Mouse (Mus musculus) G1E (cell line): ENCODE measurements around the gene Trmt61a. TPM values are rescaled to one million over a fixed set of nuclear protein-coding genes. Genes with fewer than 3 reads are reported as not detected.

ENCODE experiments used
- ATAC-seq: 2 replicates; pipeline ENCODE4 v1.8.0; 2016; ENCODE audit warnings: mild to moderate bottlenecking; ENCODE audit not compliant: insufficient number of reproducible peaks, poor library complexity, low FRiP score, severe bottlenecking; ENCODE audit errors: extremely low read depth
- DNase-seq: peaks from one replicate; pipeline ENCODE4 v3.0.0; 2012; ENCODE audit warnings: low spot score
- H3K27me3 ChIP-seq: 2 replicates; pipeline ENCODE4 v1.6.1; 2012; ENCODE audit warnings: mild to moderate bottlenecking, low read length, inconsistent platforms; ENCODE audit not compliant: insufficient read depth
- H3K36me3 ChIP-seq: replicated peaks from 2 replicates; pipeline ENCODE3; 2012; ENCODE audit warnings: mild to moderate bottlenecking, inconsistent platforms
- H3K4me1 ChIP-seq: 2 replicates; pipeline ENCODE4 v1.6.1; 2012; ENCODE audit warnings: low read depth, low read length, inconsistent platforms, mixed read lengths; ENCODE audit not compliant: insufficient read depth
- H3K4me3 ChIP-seq: 2 replicates; pipeline ENCODE4 v1.5.1; 2012; ENCODE audit warnings: low read depth, mild to moderate bottlenecking, inconsistent platforms, low read length, moderate library complexity, mixed read lengths
- H3K9me3 ChIP-seq: replicated peaks from 2 replicates; pipeline ENCODE4 v1.6.1; 2012; ENCODE audit warnings: inconsistent platforms
- CTCF ChIP-seq: IDR thresholded peaks from 2 replicates; pipeline ENCODE4 v1.5.1; 2012; ENCODE audit warnings: low read depth, low read length, inconsistent platforms, mixed read lengths
- GATA1 ChIP-seq: IDR thresholded peaks from 2 replicates; pipeline ENCODE4 v1.6.1; 2012; ENCODE audit warnings: borderline replicate concordance, low read length, inconsistent platforms, mixed read lengths
- GATA2 ChIP-seq: IDR thresholded peaks from 2 replicates; pipeline ENCODE4 v1.6.1; 2012; ENCODE audit warnings: low read depth, low read length, inconsistent platforms, borderline replicate concordance
- POLR2AphosphoS5 ChIP-seq: IDR thresholded peaks from 2 replicates; pipeline ENCODE4 v1.6.1; 2012; ENCODE audit warnings: low read depth, low read length, inconsistent platforms; ENCODE audit not compliant: insufficient replicate concordance
- TAL1 ChIP-seq: conservative IDR thresholded peaks from 2 replicates; pipeline ENCODE4 v1.6.1; 2012; ENCODE audit warnings: low read depth, low read length, inconsistent platforms, mixed read lengths
- polyA plus RNA-seq: library from polyadenylated mRNA; stranded (reverse); fragments of >175 nt; gene quantifications from 2 replicates; pipeline ENCODE4 v1.2.3, GENCODE M21; 2012
- total RNA-seq, 2 experiments: library from RNA; stranded (forward) in 1 of 2; stranded (reverse) in 1 of 2; fragments of 200-1000 nt in 1 of 2; fragments of >200 nt in 1 of 2; fragmentation: Nextera tagmentation in 1 of 2; gene quantifications; 2 replicates each; pipeline ENCODE4 v1.2.3; 2014 to 2017

Trmt61a gene
- total and polyA plus RNA-seq, 3 experiments = 9.3 to 32.5 (median 11.1) TPM

DNA sequence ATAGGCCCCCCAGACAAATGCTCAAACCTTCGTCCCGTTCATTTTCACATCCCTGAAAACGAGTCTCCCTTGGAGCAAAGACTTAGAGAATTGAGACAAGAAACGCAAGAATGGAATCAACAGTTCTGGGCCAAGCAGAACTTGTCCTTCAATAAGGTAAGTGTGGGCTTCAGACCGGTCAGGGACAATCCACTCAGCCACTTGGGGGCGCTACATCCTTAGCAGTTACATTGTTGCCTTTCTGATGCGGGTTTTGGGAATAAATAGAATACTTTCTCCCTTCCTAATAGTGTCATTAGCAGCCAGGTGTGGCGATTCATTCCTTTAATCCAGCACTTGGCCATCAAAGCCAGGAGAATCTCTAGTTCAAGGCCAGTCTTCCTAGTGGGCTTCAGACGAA lies 44.7 kb downstream of the Trmt61a start:
- DNase-seq = no peak
- no peaks in the 10 kb centered on the region for H3K9me3 ChIP-seq
- no peak overlapping the region for H3K4me3 ChIP-seq
- H3K36me3 ChIP-seq = peaks cover 84% of the 10 kb centered on the region
- H3K27me3 ChIP-seq = no peaks in the 10 kb centered on the region
- no peak for TF ChIP-seq TAL1
- peak; percentile 76 for TF ChIP-seq CTCF
- no peak for TF ChIP-seq GATA2
- no peak for ATAC-seq
- H3K4me1 ChIP-seq = peaks cover 9% of the 10 kb centered on the region; the same call in 1 of the 2 replicates

DNA sequence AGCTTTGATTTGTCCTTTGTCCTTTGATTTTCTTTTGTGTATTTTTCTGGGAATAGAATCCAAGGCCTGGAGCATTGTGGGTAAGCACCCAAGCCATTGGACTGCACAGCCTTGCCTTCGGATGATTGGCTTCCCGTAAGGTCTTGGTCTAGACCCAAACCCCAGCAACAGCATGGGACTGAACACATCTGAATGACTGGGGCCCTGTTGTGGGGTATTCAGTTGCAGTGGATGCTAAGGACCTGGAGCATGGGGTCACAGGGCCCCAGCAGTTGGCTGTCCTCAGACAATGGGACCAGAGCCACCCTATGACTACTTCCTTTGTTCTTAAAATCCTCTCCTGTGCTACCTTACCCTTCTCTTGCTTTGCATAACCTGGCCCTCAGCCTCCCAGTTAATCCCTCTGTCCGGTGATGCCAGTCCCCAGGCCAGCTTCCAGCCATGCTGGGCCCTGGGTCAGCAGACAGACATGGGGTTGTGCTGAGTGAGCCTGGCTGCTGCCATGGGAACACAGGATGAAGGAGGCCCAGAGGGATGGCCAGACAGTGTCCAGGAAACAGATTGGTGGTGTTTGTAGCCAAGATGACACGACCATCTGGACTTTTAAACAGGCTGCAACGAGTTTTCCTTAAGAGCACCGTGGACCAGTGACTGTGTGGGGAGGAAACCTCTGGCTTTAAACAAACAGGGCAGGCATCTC lies 46.9 kb downstream of the Trmt61a start:
- Histone ChIP-seq H3K4me3 (no peak overlapping the region), H3K4me1 (peaks cover 4% of the 10 kb centered on the region; the same call in 1 of the 2 replicates), H3K9me3 (no peaks in the 10 kb centered on the region), H3K36me3 (peaks cover 88% of the 10 kb centered on the region), H3K27me3 (no peaks in the 10 kb centered on the region)
- ATAC-seq = no peak
- no peak for TF ChIP-seq POLR2AphosphoS5
- no peak for TF ChIP-seq GATA1
- no peak for TF ChIP-seq CTCF
- no peak for TF ChIP-seq TAL1
- no peak for TF ChIP-seq GATA2
- DNase-seq = no peak

DNA sequence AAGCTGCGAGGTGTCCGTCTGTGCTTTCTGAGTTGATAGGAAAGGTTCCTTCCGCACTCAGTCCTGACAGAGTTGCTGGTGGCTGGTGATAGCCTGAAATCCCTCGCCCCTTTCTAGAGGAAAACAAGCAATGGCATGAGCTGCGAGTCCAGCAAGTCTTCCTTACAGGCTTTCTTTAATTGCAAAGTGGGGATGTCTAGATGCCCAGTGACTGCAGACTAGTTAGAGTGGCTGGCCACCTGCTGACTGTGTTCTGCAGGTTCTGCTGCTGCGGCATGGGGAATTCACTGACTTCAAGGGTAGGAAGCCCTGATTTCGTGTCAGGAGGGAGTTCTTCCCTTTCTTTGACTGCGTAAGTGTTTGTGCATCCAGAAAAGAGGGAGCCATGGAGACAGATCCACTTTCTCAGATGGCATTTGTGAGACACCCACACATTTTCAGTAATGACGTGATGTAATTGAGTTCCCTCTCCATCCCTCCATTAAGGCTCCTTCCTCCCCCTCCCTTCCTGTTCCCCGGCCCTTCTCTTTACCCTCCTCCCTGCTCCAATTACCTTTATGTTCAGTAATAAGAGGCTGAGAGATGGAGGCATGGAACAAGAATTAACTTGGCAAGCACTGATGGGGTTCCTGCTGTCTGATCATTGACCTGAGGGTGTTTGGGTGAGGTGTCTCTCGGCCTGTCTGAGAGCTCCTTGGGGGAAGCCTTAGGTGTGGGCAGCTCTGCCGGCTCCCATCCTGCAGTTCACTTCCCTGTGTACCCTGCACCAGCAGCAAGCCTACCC lies 47.6 kb downstream of the Trmt61a start:
- TF ChIP-seq GATA2 (no peak), POLR2AphosphoS5 (no peak), GATA1 (no peak), TAL1 (no peak), CTCF (no peak)
- H3K4me3 ChIP-seq = no peak overlapping the region
- H3K27me3 ChIP-seq = no peaks in the 10 kb centered on the region
- H3K36me3 ChIP-seq = peaks cover 85% of the 10 kb centered on the region
- peaks cover 2% of the 10 kb centered on the region; the same call in 1 of the 2 replicates for H3K4me1 ChIP-seq
- ATAC-seq (no peak), DNase-seq (no peak)
- H3K9me3 ChIP-seq = no peaks in the 10 kb centered on the region

DNA sequence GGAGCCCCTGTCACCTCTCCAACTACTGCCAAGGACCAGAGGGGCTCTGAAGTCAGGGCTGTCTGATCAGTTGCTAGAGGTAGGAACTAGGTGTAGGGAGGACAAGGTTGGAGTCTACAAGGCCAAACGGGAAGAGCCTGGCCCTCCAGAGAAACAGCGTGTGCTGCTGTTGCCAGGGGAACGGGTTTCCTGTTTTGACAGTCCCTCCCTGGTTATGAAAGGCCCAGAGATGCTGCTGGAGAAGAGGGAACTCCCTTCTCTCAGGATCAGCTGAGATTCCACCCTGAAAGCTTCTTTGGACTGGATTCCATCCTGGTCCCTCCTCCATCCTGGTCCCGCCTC lies 48.2 kb downstream of the Trmt61a start:
- DNase-seq = no peak
- no peak for ATAC-seq
- no peaks in the 10 kb centered on the region for H3K9me3 ChIP-seq
- no peaks in the 10 kb centered on the region for H3K27me3 ChIP-seq
- H3K36me3 ChIP-seq = peaks cover 83% of the 10 kb centered on the region
- H3K4me1 ChIP-seq = peaks cover 2% of the 10 kb centered on the region; the same call in 1 of the 2 replicates
- TF ChIP-seq POLR2AphosphoS5 (no peak), GATA1 (no peak), GATA2 (no peak), TAL1 (no peak), CTCF (no peak)
- no peak overlapping the region for H3K4me3 ChIP-seq

DNA sequence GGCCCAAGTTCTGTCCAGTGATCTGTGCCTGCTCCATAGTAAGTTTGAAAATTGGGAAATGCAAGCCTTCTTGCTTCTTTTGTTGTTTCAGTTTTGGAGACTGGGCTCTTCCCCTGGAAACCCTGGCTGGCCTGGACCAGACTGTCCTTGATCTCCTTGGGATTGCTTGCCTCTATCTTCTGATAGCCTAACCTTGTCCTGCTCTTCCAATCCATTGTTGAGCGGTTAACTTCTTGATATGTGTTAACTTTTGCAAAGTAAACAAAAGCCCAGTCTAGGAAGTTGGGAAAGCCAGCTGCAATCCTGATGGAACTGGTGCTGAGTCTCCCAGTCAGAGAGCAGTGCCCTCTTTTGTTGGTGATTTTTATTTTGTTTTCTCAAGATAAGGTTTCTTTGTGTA lies 50.1 kb downstream of the Trmt61a start:
- no peaks in the 10 kb centered on the region for H3K27me3 ChIP-seq
- no peak for ATAC-seq
- H3K4me1 ChIP-seq = peaks cover 15% of the 10 kb centered on the region
- DNase-seq = no peak
- no peaks in the 10 kb centered on the region for H3K9me3 ChIP-seq
- TF ChIP-seq POLR2AphosphoS5 = no peak
- TF ChIP-seq GATA2 = no peak
- no peak for TF ChIP-seq TAL1
- no peak overlapping the region for H3K4me3 ChIP-seq
- H3K36me3 ChIP-seq = peaks cover 88% of the 10 kb centered on the region
